ENCODE assay signal across 17 mouse cellular contexts in genomic region chr1:125724304-125724703, GRCm38 (mm10). TPM values are rescaled to one million over a fixed set of nuclear protein-coding genes. Genes with fewer than 3 reads are reported as not detected.
DNase-seq lines count a peak whose midpoint lies in the region; ATAC-seq lines count a peak whose summit lies in the region.
"Had no signal": no experiment of that assay in that cellular context is flagged by ENCODE, and none has a peak within 500 bp of the region (broad histone marks: within the 10 kb centered on the region; RNA-seq: fewer than 3 reads in every experiment).

No protein-coding gene starts in this region.

- H3K27me3 ChIP-seq in hindbrain, embryonic 15.5 days: no peaks in the 10 kb centered on the region
- no peaks in the 10 kb centered on the region for H3K27me3 ChIP-seq in hindbrain, embryonic 11.5 days (ENCODE audit: control insufficient read depth, insufficient read depth, low read length)
- H3K27me3 ChIP-seq in midbrain, embryonic 15.5 days (replicated peaks): no peaks in the 10 kb centered on the region
- H3K27me3 ChIP-seq: embryonic facial prominence, embryonic 12.5 days; heart, embryonic 15.5 days; lung, embryonic 15.5 days; midbrain, embryonic 12.5 days had no signal

- H3K9me3 ChIP-seq in hindbrain, embryonic 15.5 days: no peaks in the 10 kb centered on the region
- no peaks in the 10 kb centered on the region for H3K9me3 ChIP-seq in hindbrain, embryonic 11.5 days (ENCODE audit: control insufficient read depth, low read length)
- H3K9me3 ChIP-seq in midbrain, embryonic 15.5 days: no peaks in the 10 kb centered on the region
- H3K9me3 ChIP-seq: embryonic facial prominence, embryonic 12.5 days; heart, embryonic 15.5 days; lung, embryonic 15.5 days; midbrain, embryonic 12.5 days had no signal

- H3K36me3 ChIP-seq in hindbrain, embryonic 15.5 days: no peaks in the 10 kb centered on the region
- H3K36me3 ChIP-seq in hindbrain, embryonic 11.5 days (ENCODE audit: control insufficient read depth, insufficient read depth, low read length): no peaks in the 10 kb centered on the region
- no peaks in the 10 kb centered on the region for H3K36me3 ChIP-seq in midbrain, embryonic 15.5 days (replicated peaks)
- H3K36me3 ChIP-seq: embryonic facial prominence, embryonic 12.5 days; heart, embryonic 15.5 days; lung, embryonic 15.5 days; midbrain, embryonic 12.5 days had no signal

- DNase-seq in hindbrain, embryonic 11.5 days (ENCODE audit: low spot score): no peak
- peak; percentile 36 to 47 for DNase-seq in frontal cortex, postnatal 10 days (ENCODE audit: low spot score in 2 of 2)
- DNase-seq in layer of hippocampus, postnatal 36 days: peak; percentile 65 to 75
- DNase-seq in right cerebral cortex, postnatal 10 days (ENCODE audit: low spot score in 2 of 2): peak; percentile 72 to 83
- DNase-seq in yolk sac, embryonic 10.5 days (ENCODE audit: low spot score): no peak
- no peak for DNase-seq in gastrocnemius, adult 18-20 months (ENCODE audit: low spot score)
- DNase-seq: adrenal gland, postnatal 36 days; cerebellum, adult 9-11 months; gastrocnemius, postnatal 10 days; kidney, adult 11 months; thymus, postnatal 14 days had no signal

- no peak overlapping the region for H3K9ac ChIP-seq in hindbrain, embryonic 15.5 days
- no peak overlapping the region for H3K9ac ChIP-seq in hindbrain, embryonic 11.5 days (ENCODE audit: low read depth, low read length)
- no peak overlapping the region for H3K9ac ChIP-seq in midbrain, embryonic 15.5 days
- H3K9ac ChIP-seq: embryonic facial prominence, embryonic 12.5 days; heart, embryonic 15.5 days; lung, embryonic 15.5 days; midbrain, embryonic 12.5 days had no signal

- no peak overlapping the region for H3K4me2 ChIP-seq in hindbrain, embryonic 15.5 days
- no peak overlapping the region for H3K4me2 ChIP-seq in hindbrain, embryonic 11.5 days (replicated peaks; ENCODE audit: low read depth, low read length)
- no peak overlapping the region for H3K4me2 ChIP-seq in midbrain, embryonic 15.5 days
- H3K4me2 ChIP-seq: embryonic facial prominence, embryonic 12.5 days; heart, embryonic 15.5 days; lung, embryonic 15.5 days; midbrain, embryonic 12.5 days had no signal

- H3K4me3 ChIP-seq in hindbrain, embryonic 15.5 days: no peak overlapping the region
- no peak overlapping the region for H3K4me3 ChIP-seq in hindbrain, embryonic 11.5 days (ENCODE audit: low read depth, low read length)
- no peak overlapping the region for H3K4me3 ChIP-seq in midbrain, embryonic 15.5 days
- H3K4me3 ChIP-seq: embryonic facial prominence, embryonic 12.5 days; heart, embryonic 15.5 days; lung, embryonic 15.5 days; midbrain, embryonic 12.5 days had no signal

- 68% methylated on average over 5 of the region's 5 CpGs for WGBS in hindbrain, embryonic 15.5 days
- WGBS in hindbrain, embryonic 11.5 days: 82% methylated on average over 5 of the region's 5 CpGs
- WGBS in midbrain, embryonic 15.5 days: 87% methylated on average over 5 of the region's 5 CpGs

- no peaks in the 10 kb centered on the region for H3K4me1 ChIP-seq in hindbrain, embryonic 15.5 days (replicated peaks)
- no peaks in the 10 kb centered on the region for H3K4me1 ChIP-seq in hindbrain, embryonic 11.5 days (replicated peaks; ENCODE audit: control insufficient read depth, insufficient read depth, low read length)
- no peaks in the 10 kb centered on the region for H3K4me1 ChIP-seq in midbrain, embryonic 15.5 days
- H3K4me1 ChIP-seq: embryonic facial prominence, embryonic 12.5 days; lung, embryonic 15.5 days had no signal

- no peak overlapping the region for H3K27ac ChIP-seq in hindbrain, embryonic 15.5 days (replicated peaks)
- no peak overlapping the region for H3K27ac ChIP-seq in hindbrain, embryonic 11.5 days (ENCODE audit: low read depth, low read length)
- H3K27ac ChIP-seq in midbrain, embryonic 15.5 days: no peak overlapping the region
- H3K27ac ChIP-seq: embryonic facial prominence, embryonic 12.5 days; heart, embryonic 15.5 days; lung, embryonic 15.5 days; midbrain, embryonic 12.5 days had no signal

- ATAC-seq in hindbrain, embryonic 15.5 days (ENCODE audit: low FRiP score, low read depth): peak; percentile 51
- ATAC-seq in hindbrain, embryonic 11.5 days (ENCODE audit: low FRiP score): no peak
- no peak for ATAC-seq in midbrain, embryonic 15.5 days (replicated peaks)

RNA-seq across cellular contexts. Expression of gene Gpr39, which starts 47.5 kb away (rescaled TPM):
- 0.13 and 0.17 TPM in 2 replicates for polyA plus RNA-seq in hindbrain, embryonic 15.5 days (2015; fragmentation: Nextera tagmentation; extraction: Ambion mirVana)
- polyA plus RNA-seq in hindbrain, embryonic 11.5 days (2014; fragmentation: Nextera tagmentation; extraction: Ambion mirVana): 0.10 and 0.22 TPM in 2 replicates
- total RNA-seq in layer of hippocampus, postnatal 36 days (2021): under 1 TPM; 0.17 to 0.25 TPM
- polyA plus RNA-seq in midbrain, embryonic 15.5 days (2015; fragmentation: Nextera tagmentation; extraction: Ambion mirVana): 0.11 TPM in 1 of 2 replicates, not detected in the other
- not detected for total RNA-seq in gastrocnemius, adult 18-20 months (2021)
- polyA plus RNA-seq: embryonic facial prominence, embryonic 12.5 days; midbrain, embryonic 12.5 days had no signal

Comparison
In these comparisons a context has a peak if more than half of its experiments do, and no peak if none do; other contexts are left out.
1. DNase-seq: peak in frontal cortex, postnatal 10 days (2 of 2), layer of hippocampus, postnatal 36 days (2 of 2) and right cerebral cortex, postnatal 10 days (2 of 2); none in hindbrain, embryonic 11.5 days (single experiment), yolk sac, embryonic 10.5 days (single experiment) and gastrocnemius, adult 18-20 months (single experiment).